Mouse (Mus musculus) midbrain, postnatal 0 days (tissue): Measurements from ENCODE around the gene Magel2. TPM values are rescaled to one million over a fixed set of nuclear protein-coding genes. Genes with fewer than 3 reads are reported as not detected.

Experiments used
- ATAC-seq: fragments of 200-750 bp; cut with Nextera tagmentation; 2 replicates; pipeline ENCODE4 v1.8.0; 2017; ENCODE audit warnings: moderate number of reproducible peaks, mild to moderate bottlenecking, moderate TSS enrichment, moderate library complexity; ENCODE audit not compliant: low FRiP score
- DNase-seq: peaks from one replicate; pipeline ENCODE4 v3.0.0-alpha.2; 2015; ENCODE audit warnings: low spot score
- H3K27ac ChIP-seq: fragments of 300-500 bp; sonication (generic); 2 replicates; pipeline ENCODE4 v1.5.1; 2014; ENCODE audit warnings: low read depth, mild to moderate bottlenecking, low read length, mixed read lengths
- H3K27me3 ChIP-seq: fragments of 300-500 bp; sonication (generic); 2 replicates; pipeline ENCODE4 v1.6.1; 2014; ENCODE audit warnings: low read length, control low read depth, mixed read lengths; ENCODE audit not compliant: insufficient read depth
- H3K36me3 ChIP-seq: fragments of 300-500 bp; sonication (generic); 2 replicates; pipeline ENCODE4 v1.6.1; 2014; ENCODE audit warnings: low read length, control low read depth, mixed read lengths; ENCODE audit not compliant: insufficient read depth
- H3K4me1 ChIP-seq: fragments of 300-500 bp; sonication (generic); 2 replicates; pipeline ENCODE4 v1.6.1; 2014; ENCODE audit warnings: mild to moderate bottlenecking, control low read depth, antibody characterized with exemption, low read length, mixed read lengths; ENCODE audit not compliant: insufficient read depth
- H3K4me2 ChIP-seq: fragments of 300-500 bp; sonication (generic); 2 replicates; pipeline ENCODE4 v1.6.1; 2014; ENCODE audit warnings: low read depth, mild to moderate bottlenecking, low read length, mixed read lengths; ENCODE audit not compliant: poor library complexity, severe bottlenecking
- H3K4me3 ChIP-seq: fragments of 300-500 bp; sonication (generic); 2 replicates; pipeline ENCODE4 v1.5.1; 2014; ENCODE audit warnings: low read depth, mild to moderate bottlenecking, low read length, moderate library complexity
- H3K9ac ChIP-seq: fragments of 300-500 bp; sonication (generic); replicated peaks from 2 replicates; pipeline ENCODE4 v1.6.1; 2014; ENCODE audit warnings: mild to moderate bottlenecking, low read length, moderate library complexity, mixed read lengths; ENCODE audit not compliant: poor library complexity, severe bottlenecking
- H3K9me3 ChIP-seq: fragments of 300-500 bp; sonication (generic); 2 replicates; pipeline ENCODE4 v1.6.1; 2016; ENCODE audit warnings: low read length, control low read depth
- CTCF ChIP-seq: IDR thresholded peaks from 2 replicates; pipeline ENCODE4 v1.5.1; 2016; ENCODE audit warnings: antibody characterized with exemption, mild to moderate bottlenecking
- WGBS: fragments of 180-500 bp; shearing (Covaris S2); extraction: QIAGEN DNeasy Blood & Tissue Kit; methylation state at CpG from one replicate; pipeline ENCODE4 v1.1.7; 2014; 5-methylcytosine and 5-hydroxymethylcytosine counted together
- polyA plus RNA-seq: library from polyadenylated mRNA; unstranded; fragments of >200 nt; fragmentation: Nextera tagmentation; extraction: Ambion mirVana; gene quantifications from 2 replicates; pipeline ENCODE4 v1.2.1, GENCODE M21; 2015
- total RNA-seq: library from RNA; depleted of rRNA; stranded (reverse); fragments of >200 nt; gene quantifications from 2 replicates; pipeline ENCODE4 v1.2.3, GENCODE M21; 2014

Magel2 gene
- total and polyA plus RNA-seq, 2 experiments from 2014 or later: 22.1 to 25.4 TPM

GRCm38 (mm10) chr7:62351266-62351665 lies 25.5 kb upstream of the Magel2 start:
- WGBS: 34% methylated on average over 8 of the region's 8 CpGs
- peak overlapping the region; percentile 3; the same call in 1 of the 2 replicates for H3K4me2 ChIP-seq
- DNase-seq (no peak), ATAC-seq (no peak)
- H3K9me3 ChIP-seq: peaks cover 10% of the 10 kb centered on the region; the same call in 1 of the 2 replicates
- TF ChIP-seq CTCF: no peak
- H3K27ac ChIP-seq: peak overlapping the region; percentile 38
- no peak overlapping the region for H3K9ac ChIP-seq
- no peaks in the 10 kb centered on the region for H3K36me3 ChIP-seq
- H3K4me3 ChIP-seq: no peak overlapping the region
- H3K4me1 ChIP-seq: no peaks in the 10 kb centered on the region
- no peaks in the 10 kb centered on the region for H3K27me3 ChIP-seq

- Histone ChIP-seq H3K4me1 (no peaks in the 10 kb centered on the region), H3K4me2 (peak overlapping the region; percentile 28), H3K9me3 (no peaks in the 10 kb centered on the region), H3K4me3 (peak overlapping the region; percentile 13; the same call in 1 of the 2 replicates), H3K36me3 (no peaks in the 10 kb centered on the region), H3K27me3 (no peaks in the 10 kb centered on the region), H3K9ac (0 out of 2 replicates have a peak overlapping the region, but pooled peaks have one; percentile 15), H3K27ac (peak overlapping the region; percentile 81)
- DNase-seq (peak; percentile 27), ATAC-seq (0 out of 2 replicates have a peak, but pooled peaks have one; percentile 20)
- 52% methylated on average over 7 of the region's 7 CpGs for WGBS
- no peak for TF ChIP-seq CTCF
Measured at GRCm38 (mm10) chr7:62365039-62365636, 11.7 kb upstream of the Magel2 start.

GRCm38 (mm10) chr7:62366730-62367129 lies 10.1 kb upstream of the Magel2 start:
- Histone ChIP-seq H3K4me2 (peak overlapping the region; percentile 3; the same call in 1 of the 2 replicates), H3K27ac (peak overlapping the region; percentile 51), H3K36me3 (no peaks in the 10 kb centered on the region), H3K9ac (0 out of 2 replicates have a peak overlapping the region, but pooled peaks have one; percentile 5), H3K4me1 (no peaks in the 10 kb centered on the region), H3K27me3 (no peaks in the 10 kb centered on the region), H3K4me3 (peak overlapping the region; percentile 6; the same call in 1 of the 2 replicates), H3K9me3 (no peaks in the 10 kb centered on the region)
- ATAC-seq (no peak), DNase-seq (peak; percentile 19)
- WGBS: 55% methylated on average over 8 of the region's 8 CpGs
- no peak for TF ChIP-seq CTCF

- H3K4me3 ChIP-seq: peak overlapping the region; percentile 59; the same call in 1 of the 2 replicates
- DNase-seq (peak; percentile 69), ATAC-seq (no peak)
- WGBS: 30% methylated on average over 4 of the region's 4 CpGs
- H3K4me1 ChIP-seq: no peaks in the 10 kb centered on the region
- no peaks in the 10 kb centered on the region for H3K27me3 ChIP-seq
- TF ChIP-seq CTCF: peak; percentile 72
- H3K9me3 ChIP-seq: 0 out of 2 replicates have a peak, but pooled peaks cover 5% of the 10 kb centered on the region
- H3K27ac ChIP-seq: no peak overlapping the region
- no peak overlapping the region for H3K9ac ChIP-seq
- peak overlapping the region; percentile 48 for H3K4me2 ChIP-seq
- no peaks in the 10 kb centered on the region for H3K36me3 ChIP-seq
Measured at GRCm38 (mm10) chr7:62375658-62376057, 1.2 kb upstream of the Magel2 start.

GRCm38 (mm10) chr7:62377313-62377712 lies 503 bp downstream of the Magel2 start:
- Histone ChIP-seq H3K4me3 (peak overlapping the region; percentile 59), H3K4me2 (peak overlapping the region; percentile 48), H3K27me3 (no peaks in the 10 kb centered on the region), H3K9me3 (0 out of 2 replicates have a peak, but pooled peaks cover 5% of the 10 kb centered on the region), H3K36me3 (no peaks in the 10 kb centered on the region), H3K4me1 (no peaks in the 10 kb centered on the region), H3K27ac (peak overlapping the region; percentile 77), H3K9ac (peak overlapping the region; percentile 72)
- peak; percentile 38; the same call in 1 of the 2 replicates for ATAC-seq
- 32% methylated on average over 14 of the region's 14 CpGs for WGBS
- DNase-seq: peak; percentile 10
- no peak for TF ChIP-seq CTCF

GRCm38 (mm10) chr7:62378529-62378928 lies 1.7 kb downstream of the Magel2 start:
- Histone ChIP-seq H3K9ac (no peak overlapping the region), H3K4me2 (peak overlapping the region; percentile 48), H3K36me3 (no peaks in the 10 kb centered on the region), H3K4me3 (0 out of 2 replicates have a peak overlapping the region, but pooled peaks have one; percentile 59), H3K9me3 (0 out of 2 replicates have a peak, but pooled peaks cover 5% of the 10 kb centered on the region), H3K27me3 (no peaks in the 10 kb centered on the region), H3K4me1 (no peaks in the 10 kb centered on the region), H3K27ac (no peak overlapping the region)
- ATAC-seq: no peak
- TF ChIP-seq CTCF: no peak
- WGBS: 92% methylated on average over 9 of the region's 9 CpGs
- no peak for DNase-seq
